Mouse (Mus musculus) intestine, embryonic 15.5 days (tissue): ENCODE data around the gene Tdrd7. TPM values are rescaled to one million over a fixed set of nuclear protein-coding genes. Genes with fewer than 3 reads are reported as not detected.

ENCODE experiments used
- ATAC-seq: fragments of 200-750 bp; cut with Nextera tagmentation; 2 replicates; pipeline ENCODE4 v1.8.0; 2017; ENCODE audit warnings: moderate TSS enrichment, moderate library complexity
- H3K27ac ChIP-seq: fragments of 300-500 bp; sonication (generic); 2 replicates; pipeline ENCODE4 v1.5.1; 2015; ENCODE audit warnings: mild to moderate bottlenecking, inconsistent platforms
- H3K27me3 ChIP-seq: fragments of 300-500 bp; sonication (generic); replicated peaks from 2 replicates; pipeline ENCODE4 v1.6.1; 2015; ENCODE audit warnings: inconsistent platforms
- H3K36me3 ChIP-seq: fragments of 300-500 bp; sonication (generic); 2 replicates; pipeline ENCODE4 v1.6.1; 2015; ENCODE audit warnings: inconsistent platforms
- H3K4me1 ChIP-seq: fragments of 300-500 bp; sonication (generic); replicated peaks from 2 replicates; pipeline ENCODE4 v1.6.1; 2015; ENCODE audit warnings: inconsistent platforms
- H3K4me2 ChIP-seq: fragments of 300-500 bp; sonication (generic); replicated peaks from 2 replicates; pipeline ENCODE4 v1.6.1; 2015; ENCODE audit warnings: mild to moderate bottlenecking, inconsistent platforms
- H3K4me3 ChIP-seq: fragments of 300-500 bp; sonication (generic); replicated peaks from 2 replicates; pipeline ENCODE4 v1.5.1; 2015; ENCODE audit warnings: inconsistent platforms
- H3K9ac ChIP-seq: fragments of 300-500 bp; sonication (generic); 2 replicates; pipeline ENCODE4 v1.6.1; 2015; ENCODE audit warnings: inconsistent platforms
- H3K9me3 ChIP-seq: fragments of 300-500 bp; sonication (generic); 2 replicates; pipeline ENCODE4 v1.6.1; 2016; ENCODE audit warnings: inconsistent platforms
- WGBS: fragments of 180-500 bp; shearing (Covaris S2); methylation state at CpG from one replicate; pipeline ENCODE4 v1.1.7; 2015; 5-methylcytosine and 5-hydroxymethylcytosine counted together
- polyA plus RNA-seq: library from polyadenylated mRNA; unstranded; fragments of >200 nt; fragmentation: Nextera tagmentation; extraction: Ambion mirVana; gene quantifications from 2 replicates; pipeline ENCODE4 v1.2.1, GENCODE M21; 2015

Gene Tdrd7
- polyA plus RNA-seq = 27.1 and 29.0 TPM in 2 replicates

DNA sequence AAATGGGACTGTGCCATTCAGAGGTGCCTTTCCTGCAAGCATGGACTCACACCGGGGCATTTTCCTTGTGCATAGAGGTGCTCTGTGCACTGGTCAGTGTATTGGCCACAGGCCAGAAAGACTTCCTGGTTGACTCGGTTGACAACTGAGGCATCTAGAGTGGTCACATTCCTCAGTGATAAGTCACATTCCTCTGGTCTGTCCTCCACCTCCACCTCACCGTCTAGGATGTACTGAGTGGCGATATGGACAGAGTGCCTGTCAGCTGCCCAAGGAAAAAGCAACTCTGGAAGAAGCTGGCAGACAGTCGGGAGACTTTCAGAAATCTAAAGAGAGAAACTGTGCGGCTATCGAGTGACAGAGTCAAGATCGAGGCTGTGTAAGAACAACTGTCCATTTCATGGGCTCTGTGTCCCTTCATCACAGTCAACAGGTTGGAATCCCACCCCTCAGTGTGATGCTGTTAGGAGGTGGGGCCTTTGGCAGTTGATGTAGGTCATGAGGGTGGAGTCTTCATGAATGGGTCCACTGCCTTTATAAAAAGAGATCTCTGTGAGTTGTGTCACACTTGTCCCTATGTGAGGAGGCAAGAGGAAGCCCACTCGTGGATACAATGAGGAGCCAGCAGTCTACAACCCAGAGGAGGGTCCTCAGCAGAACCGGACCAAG is at the start of gene Tdrd7:
Gene Tdrd7, plus strand, starts transcription at position 564 of the 669 bp plus-strand sequence.
- WGBS = 54% methylated on average over 10 of the region's 10 CpGs
- no peak within 1 kb of the TSS; the same call in 1 of the 2 replicates for H3K9ac ChIP-seq

DNA sequence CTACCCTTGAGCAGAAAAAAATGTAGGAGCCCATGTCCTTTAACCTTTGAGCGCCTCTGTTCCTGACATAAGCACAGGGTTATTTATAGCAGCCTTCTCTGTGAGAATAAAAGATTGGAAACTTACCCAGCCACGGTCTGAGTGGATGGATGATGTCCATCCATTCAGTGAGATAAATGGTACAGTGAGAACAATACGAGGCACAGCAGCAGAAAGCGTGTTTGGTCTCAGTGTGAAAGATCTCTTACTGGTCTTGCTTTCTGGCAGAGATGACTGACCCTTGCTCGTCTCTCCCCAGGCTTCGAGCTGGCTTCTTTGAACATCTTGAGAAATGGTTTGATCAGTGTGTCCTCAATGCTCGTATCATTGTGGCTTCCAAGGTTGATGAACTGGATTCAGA is 48.0 kb upstream of the Tdrd7 start:
- no peaks in the 10 kb centered on the region for H3K9me3 ChIP-seq
- no peak for ATAC-seq
- H3K4me2 ChIP-seq = no peak overlapping the region
- no peaks in the 10 kb centered on the region for H3K27me3 ChIP-seq
- H3K36me3 ChIP-seq = no peaks in the 10 kb centered on the region
- no peak overlapping the region for H3K27ac ChIP-seq
- H3K9ac ChIP-seq = no peak overlapping the region
- no peaks in the 10 kb centered on the region for H3K4me1 ChIP-seq
- 75% methylated on average over 7 of the region's 7 CpGs for WGBS
- H3K4me3 ChIP-seq = no peak overlapping the region

More for the DNA sequence above, at the start of gene Tdrd7:
- no peaks in the 10 kb centered on the region for H3K36me3 ChIP-seq
- peak; percentile 27; the same call in 1 of the 2 replicates for ATAC-seq
- H3K4me3 ChIP-seq = no peak within 1 kb of the TSS
- H3K9me3 ChIP-seq = no peaks in the 10 kb centered on the region
- H3K4me1 ChIP-seq = peaks cover 27% of the 10 kb centered on the region; the same call in 1 of the 2 replicates
- peak within 1 kb of the TSS; percentile 27 for H3K4me2 ChIP-seq
- H3K27ac ChIP-seq = peak within 1 kb of the TSS; percentile 80
- no peaks in the 10 kb centered on the region for H3K27me3 ChIP-seq

DNA sequence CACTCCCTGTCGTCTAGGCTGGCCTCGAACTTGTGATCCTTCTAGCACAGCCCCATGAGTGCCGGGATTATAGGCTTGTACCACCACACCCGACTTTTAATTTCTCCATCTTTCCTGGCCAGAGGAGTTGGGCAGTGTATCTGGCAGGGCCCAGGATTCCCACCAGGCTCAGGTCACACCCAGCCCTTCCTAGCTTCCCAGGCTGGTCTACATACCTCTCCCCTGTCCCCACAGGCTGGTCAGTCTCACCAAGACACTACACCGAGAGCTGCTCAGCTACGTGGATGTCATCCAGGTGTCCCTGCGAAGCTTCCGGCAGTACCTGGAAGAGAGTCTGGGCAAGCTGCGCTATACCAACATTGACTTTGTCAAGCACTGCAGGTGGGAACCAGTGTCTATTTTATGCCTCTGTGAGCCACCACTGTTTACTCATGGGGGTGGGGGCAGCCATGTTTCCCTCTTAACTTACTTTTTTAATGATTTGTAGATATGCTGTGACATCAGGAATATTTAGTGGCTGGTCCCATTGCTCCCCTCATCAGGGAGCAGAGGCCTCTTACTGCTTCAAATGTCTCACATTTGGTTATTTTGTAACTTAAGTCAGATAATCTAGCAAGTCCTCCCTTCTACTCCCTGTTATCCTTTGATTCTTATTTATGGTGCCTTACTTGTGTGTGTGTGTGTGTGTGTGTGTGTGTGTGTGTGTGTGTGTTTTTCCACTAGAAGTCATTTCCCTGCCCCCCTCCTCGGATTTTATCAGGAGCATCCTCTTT is 43.3 kb upstream of the Tdrd7 start:
- 80% methylated on average over 10 of the region's 10 CpGs for WGBS
- H3K4me3 ChIP-seq = no peak overlapping the region
- ATAC-seq = no peak

DNA sequence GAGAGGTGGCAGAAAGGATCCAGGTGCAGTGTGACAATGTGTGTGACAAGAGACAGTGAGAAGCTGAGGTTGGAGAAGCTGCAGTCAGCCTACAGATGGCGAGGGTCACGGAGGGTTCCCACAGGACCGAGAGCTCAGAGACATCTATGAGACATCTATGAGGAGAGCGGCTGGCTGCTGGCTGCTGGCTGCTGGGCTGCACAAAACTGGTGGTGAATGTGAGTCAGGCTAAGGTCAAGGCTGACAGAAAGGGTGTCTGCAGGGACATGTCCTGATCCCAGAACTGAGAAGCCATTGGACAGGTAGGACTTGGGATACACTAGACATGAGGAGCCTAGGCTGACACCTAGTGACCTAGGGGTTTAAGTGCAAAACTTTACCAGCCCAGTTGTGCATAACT is 41.1 kb upstream of the Tdrd7 start:
- H3K4me3 ChIP-seq = no peak overlapping the region
- no peaks in the 10 kb centered on the region; the same call in 1 of the 2 replicates for H3K27me3 ChIP-seq
- H3K4me2 ChIP-seq = no peak overlapping the region
- H3K9me3 ChIP-seq = no peaks in the 10 kb centered on the region
- 91% methylated on average over 4 of the region's 4 CpGs for WGBS
- ATAC-seq = no peak
- H3K36me3 ChIP-seq = no peaks in the 10 kb centered on the region
- H3K4me1 ChIP-seq = no peaks in the 10 kb centered on the region
- H3K27ac ChIP-seq = no peak overlapping the region
- H3K9ac ChIP-seq = no peak overlapping the region

More for the DNA sequence above, 43.3 kb upstream of the Tdrd7 start:
- no peaks in the 10 kb centered on the region; the same call in 1 of the 2 replicates for H3K27me3 ChIP-seq
- no peak overlapping the region for H3K4me2 ChIP-seq
- no peak overlapping the region for H3K9ac ChIP-seq
- no peaks in the 10 kb centered on the region for H3K9me3 ChIP-seq
- H3K4me1 ChIP-seq = no peaks in the 10 kb centered on the region
- no peaks in the 10 kb centered on the region for H3K36me3 ChIP-seq
- H3K27ac ChIP-seq = no peak overlapping the region

DNA sequence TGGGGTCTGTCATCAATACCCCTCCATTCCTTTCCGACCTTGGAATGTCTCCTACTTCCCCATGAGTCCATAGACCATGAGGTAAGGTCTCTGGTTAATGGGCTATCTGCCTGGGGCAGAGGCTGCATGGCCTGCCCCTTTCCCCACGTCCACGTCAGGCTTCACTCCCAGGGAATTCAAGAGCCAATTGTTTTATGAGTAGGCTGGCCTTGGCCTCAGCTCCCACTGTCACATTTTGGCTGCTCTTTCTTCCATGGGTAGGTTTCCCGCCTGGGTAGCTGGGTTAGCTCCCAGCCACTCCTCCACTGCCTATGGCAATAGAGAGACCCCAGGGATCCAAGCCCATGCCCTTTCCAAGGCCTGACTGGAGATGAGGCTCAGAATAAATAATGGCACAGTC is 36.6 kb upstream of the Tdrd7 start:
- no peak for ATAC-seq
- no peak overlapping the region for H3K27ac ChIP-seq
- H3K36me3 ChIP-seq = no peaks in the 10 kb centered on the region
- H3K4me3 ChIP-seq = no peak overlapping the region
- H3K9me3 ChIP-seq = no peaks in the 10 kb centered on the region
- H3K4me2 ChIP-seq = no peak overlapping the region
- no peaks in the 10 kb centered on the region; the same call in 1 of the 2 replicates for H3K27me3 ChIP-seq
- H3K9ac ChIP-seq = no peak overlapping the region
- 67% methylated on average over 4 of the region's 4 CpGs for WGBS
- H3K4me1 ChIP-seq = no peaks in the 10 kb centered on the region

DNA sequence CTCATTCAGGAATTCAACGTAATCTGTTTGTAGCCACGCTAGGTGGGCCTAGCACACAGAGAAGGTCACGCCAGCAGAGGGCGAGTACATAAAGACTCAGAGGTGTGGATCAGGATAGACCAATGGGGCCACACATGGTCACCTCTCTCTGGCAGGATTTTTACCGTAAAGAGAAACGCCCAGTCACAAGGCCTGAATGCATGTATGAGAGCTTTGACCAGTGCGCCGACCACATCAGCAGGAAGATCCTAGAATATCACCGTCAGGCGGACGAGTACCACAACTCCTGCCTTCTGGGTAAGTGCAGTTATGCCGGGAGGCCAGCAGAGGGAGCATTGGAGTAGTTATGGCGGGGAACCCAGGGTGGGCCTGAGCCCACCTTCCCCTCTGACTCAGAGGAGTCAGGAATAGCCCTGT is 23.5 kb upstream of the Tdrd7 start:
- Histone ChIP-seq H3K4me2 (0 out of 2 replicates have a peak overlapping the region, but pooled peaks have one; percentile 26), H3K9ac (no peak overlapping the region), H3K9me3 (no peaks in the 10 kb centered on the region), H3K27me3 (no peaks in the 10 kb centered on the region), H3K4me1 (no peaks in the 10 kb centered on the region), H3K36me3 (no peaks in the 10 kb centered on the region), H3K4me3 (no peak overlapping the region), H3K27ac (no peak overlapping the region)
- 25% methylated on average over 13 of the region's 13 CpGs for WGBS
- ATAC-seq = 0 out of 2 replicates have a peak, but pooled peaks have one; percentile 49

DNA sequence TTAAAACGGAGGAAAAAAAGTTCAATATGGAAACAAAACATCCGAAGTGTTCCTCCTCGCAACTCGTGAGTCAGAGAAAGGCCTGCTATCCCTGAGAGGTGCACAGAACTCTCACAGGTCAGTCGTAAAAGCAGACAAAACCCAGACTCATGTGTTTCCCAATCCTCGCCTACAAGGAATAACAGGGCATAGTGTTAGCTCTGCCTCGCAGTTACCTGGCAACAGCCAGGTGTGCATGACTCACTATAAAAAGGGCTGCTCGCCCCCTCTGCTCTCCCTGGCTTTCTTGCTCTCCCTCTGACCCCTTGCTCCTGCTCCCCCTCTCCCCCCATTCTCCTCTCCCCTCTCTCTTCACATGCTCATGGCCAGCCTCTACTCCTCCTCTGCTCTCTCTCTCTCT is 17.4 kb upstream of the Tdrd7 start:
- Histone ChIP-seq H3K27ac (no peak overlapping the region), H3K4me1 (0 out of 2 replicates have a peak, but pooled peaks cover 4% of the 10 kb centered on the region), H3K27me3 (no peaks in the 10 kb centered on the region), H3K4me2 (no peak overlapping the region), H3K9me3 (no peaks in the 10 kb centered on the region), H3K4me3 (no peak overlapping the region), H3K36me3 (no peaks in the 10 kb centered on the region), H3K9ac (no peak overlapping the region)
- peak; percentile 69 for ATAC-seq
- 49% methylated on average over 8 of the region's 8 CpGs for WGBS

DNA sequence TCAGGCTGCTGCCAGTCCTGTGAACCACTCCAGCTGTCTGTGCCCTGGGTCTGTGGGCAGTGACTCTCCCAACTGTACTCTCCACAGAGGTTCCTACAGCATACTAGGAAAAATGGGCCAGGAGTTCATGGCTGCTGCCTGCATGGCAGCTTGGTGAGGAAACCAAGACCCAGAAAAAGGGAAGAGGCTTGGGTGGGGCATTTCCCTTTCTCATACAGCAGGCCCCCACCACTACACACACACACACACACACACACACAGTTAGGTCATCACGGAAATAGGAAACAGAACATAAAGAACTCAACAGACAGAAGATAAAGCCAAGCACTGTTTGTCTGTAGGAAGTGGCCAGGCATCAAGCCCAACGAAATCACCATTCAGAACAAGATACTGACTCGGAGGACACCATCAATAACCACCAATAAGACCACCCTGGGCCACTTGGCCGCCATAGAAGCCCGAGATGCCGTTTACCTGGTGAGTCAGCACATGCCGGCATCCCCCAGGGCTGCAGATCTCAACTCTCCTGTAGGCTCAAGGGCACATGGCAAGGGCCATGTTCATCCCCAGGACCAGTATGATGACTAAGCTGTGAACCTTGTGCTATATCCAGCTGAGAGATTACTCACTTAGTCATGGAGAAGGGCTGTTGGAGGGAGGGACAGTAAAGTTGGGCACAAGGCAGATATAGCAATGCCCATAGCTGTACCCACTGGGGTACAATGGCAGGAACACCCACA is 15.9 kb upstream of the Tdrd7 start:
- Histone ChIP-seq H3K4me3 (no peak overlapping the region), H3K4me2 (no peak overlapping the region), H3K36me3 (no peaks in the 10 kb centered on the region), H3K9ac (no peak overlapping the region), H3K27me3 (no peaks in the 10 kb centered on the region), H3K4me1 (0 out of 2 replicates have a peak, but pooled peaks cover 4% of the 10 kb centered on the region), H3K9me3 (no peaks in the 10 kb centered on the region), H3K27ac (no peak overlapping the region)
- no peak for ATAC-seq
- 80% methylated on average over 7 of the region's 7 CpGs for WGBS

DNA sequence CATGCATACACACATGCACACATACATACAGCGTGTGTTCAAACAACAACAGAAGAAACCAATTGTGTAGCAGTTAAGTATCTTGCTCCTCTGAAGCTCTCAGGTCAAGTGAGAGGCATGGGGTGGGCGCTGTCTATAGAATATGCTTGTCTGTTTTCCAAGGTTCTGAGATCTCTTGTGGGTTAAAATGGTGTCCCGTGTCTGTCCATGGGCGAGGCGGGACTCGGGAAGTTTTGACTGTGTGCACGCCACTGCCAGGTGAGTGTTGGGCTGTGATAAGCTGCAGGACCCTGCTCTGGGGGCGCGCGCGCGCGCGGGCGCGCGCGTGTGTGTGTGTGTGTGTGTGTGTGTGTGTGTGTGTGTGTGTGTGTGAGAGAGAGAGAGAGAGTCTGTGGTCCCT is 13.3 kb upstream of the Tdrd7 start:
- Histone ChIP-seq H3K4me1 (0 out of 2 replicates have a peak, but pooled peaks cover 4% of the 10 kb centered on the region), H3K36me3 (no peaks in the 10 kb centered on the region), H3K9ac (no peak overlapping the region), H3K4me3 (no peak overlapping the region), H3K27ac (no peak overlapping the region), H3K4me2 (no peak overlapping the region), H3K27me3 (no peaks in the 10 kb centered on the region), H3K9me3 (no peaks in the 10 kb centered on the region)
- no peak for ATAC-seq
- 93% methylated on average over 16 of the region's 18 CpGs for WGBS

DNA sequence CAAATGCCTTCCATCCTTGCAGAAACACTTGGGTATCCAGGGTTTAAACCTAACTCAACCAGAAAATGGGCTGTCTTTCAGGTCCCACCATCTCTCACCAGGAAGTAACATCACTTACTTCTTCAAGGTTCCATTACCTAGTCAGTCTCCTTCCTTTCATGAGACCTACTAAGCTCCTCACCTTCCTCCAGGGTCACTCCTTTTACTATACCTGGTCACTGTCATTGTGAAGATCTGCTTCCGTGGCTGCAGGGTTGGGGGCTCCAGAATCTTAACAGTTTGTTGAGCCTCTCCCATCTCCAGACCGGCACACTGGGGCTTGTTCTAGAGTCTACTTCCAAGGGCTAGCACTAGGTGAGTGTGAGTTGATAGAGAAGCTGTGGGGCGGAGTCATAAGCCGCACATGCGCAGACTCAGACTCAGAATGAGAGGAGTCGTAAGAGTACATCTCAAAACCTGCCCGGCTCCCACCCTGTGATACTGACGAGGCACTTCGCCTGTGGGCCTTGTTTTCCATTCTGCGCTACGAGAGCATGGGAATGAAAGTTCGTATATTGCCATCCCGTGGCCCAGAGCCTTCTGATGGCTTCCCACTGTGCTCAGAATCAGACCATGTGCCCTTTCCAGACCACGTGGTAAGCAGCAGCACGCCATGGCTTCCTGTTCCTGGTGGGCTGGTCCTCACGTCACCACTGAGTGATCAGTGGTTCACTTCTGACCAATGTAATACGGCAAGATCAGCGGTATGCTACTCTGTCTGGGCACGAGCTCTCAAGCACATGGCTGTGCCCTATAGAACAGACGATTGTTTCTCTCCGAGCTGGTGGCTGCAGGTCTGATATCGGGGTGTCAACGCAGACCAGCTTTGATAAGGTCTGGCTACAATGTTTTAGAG is 11.9 kb upstream of the Tdrd7 start:
- Histone ChIP-seq H3K9ac (no peak overlapping the region), H3K9me3 (no peaks in the 10 kb centered on the region), H3K4me3 (no peak overlapping the region), H3K4me1 (0 out of 2 replicates have a peak, but pooled peaks cover 2% of the 10 kb centered on the region), H3K36me3 (no peaks in the 10 kb centered on the region), H3K27ac (no peak overlapping the region), H3K27me3 (no peaks in the 10 kb centered on the region), H3K4me2 (no peak overlapping the region)
- no peak for ATAC-seq
- 89% methylated on average over 23 of the region's 23 CpGs for WGBS

DNA sequence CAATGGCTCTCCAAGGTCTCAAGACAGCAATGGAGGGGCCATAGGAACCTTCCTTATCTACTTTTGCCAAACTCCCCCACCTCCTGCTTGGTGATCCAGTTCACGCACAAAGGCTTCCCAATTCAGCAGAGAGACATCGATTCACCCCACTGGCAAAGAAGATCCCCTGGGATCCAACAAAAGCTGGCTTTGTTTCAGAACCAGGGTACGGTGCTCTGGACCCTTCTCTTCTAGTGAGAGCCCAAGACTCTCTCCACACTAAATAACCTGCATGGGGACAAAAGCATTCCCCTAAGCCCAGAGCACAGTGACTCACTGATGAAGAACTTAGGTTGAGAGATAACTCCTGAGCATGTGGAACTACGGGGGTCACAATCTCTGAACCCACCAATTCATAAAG is 9.9 kb upstream of the Tdrd7 start:
- no peaks in the 10 kb centered on the region for H3K27me3 ChIP-seq
- no peak overlapping the region for H3K9ac ChIP-seq
- no peaks in the 10 kb centered on the region for H3K4me1 ChIP-seq
- no peak for ATAC-seq
- H3K27ac ChIP-seq = no peak overlapping the region
- no peaks in the 10 kb centered on the region for H3K36me3 ChIP-seq
- H3K9me3 ChIP-seq = no peaks in the 10 kb centered on the region
- H3K4me3 ChIP-seq = no peak overlapping the region
- H3K4me2 ChIP-seq = no peak overlapping the region
- 86% methylated on average over 4 of the region's 4 CpGs for WGBS
